Mouse (Mus musculus) liver (tissue): ENCODE data around the gene Abcb1b.
A peak's percentile ranks its signal among the peaks of the same experiment; 100 is the strongest.
"Not testable (repeated sequence)": the region's sequence is repeated elsewhere in the genome, so short reads cannot be mapped to it uniquely, and the experiment has no call there.

ENCODE experiments used
- DNase-seq: peaks from one replicate; pipeline ENCODE4 v3.0.0-alpha.2; 2020; ENCODE audit warnings: mixed read lengths

Gene Abcb1b

DNA sequence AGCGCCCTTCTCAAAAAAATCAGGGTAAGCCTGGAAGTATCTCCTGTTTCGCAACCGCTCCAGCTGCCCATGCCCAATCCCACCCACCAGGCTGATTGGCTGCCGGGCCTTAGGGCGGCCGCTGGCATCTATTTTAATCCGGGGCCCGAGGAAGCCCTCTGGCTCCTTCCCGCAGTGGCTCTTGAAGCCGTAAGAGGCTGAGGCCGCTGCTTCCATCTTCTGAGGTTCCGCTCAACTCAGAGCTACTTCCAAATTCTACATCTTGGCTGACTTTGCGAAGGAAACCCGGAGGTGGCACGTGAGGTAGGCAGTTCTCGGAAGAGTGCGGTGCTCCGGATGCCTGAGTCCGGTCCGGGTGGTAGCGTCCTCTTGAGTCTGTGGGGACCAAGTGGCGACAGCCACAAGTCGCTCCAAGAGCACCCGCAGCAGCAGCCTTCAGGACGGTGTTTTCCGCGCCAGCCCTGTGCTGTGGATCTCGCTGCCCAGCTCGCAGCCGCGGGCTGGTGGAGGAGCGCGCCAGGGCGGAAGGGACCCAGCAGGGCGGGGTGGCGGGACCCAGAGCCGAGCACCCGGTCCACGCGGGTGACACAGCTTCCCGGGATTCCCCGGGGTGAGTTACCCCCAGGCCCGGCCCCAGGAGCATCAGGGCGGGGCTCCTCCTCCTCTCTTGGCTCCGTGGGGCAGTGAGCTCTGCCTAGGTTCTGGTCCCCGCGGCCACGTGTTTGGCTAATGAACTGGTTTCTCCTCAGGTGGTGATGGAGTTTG lies at the start of gene Abcb1b:
Abcb1b (plus strand) TSS at position 161 of the 765 bp plus-strand sequence.
- peak; percentile 35 for DNase-seq

DNA sequence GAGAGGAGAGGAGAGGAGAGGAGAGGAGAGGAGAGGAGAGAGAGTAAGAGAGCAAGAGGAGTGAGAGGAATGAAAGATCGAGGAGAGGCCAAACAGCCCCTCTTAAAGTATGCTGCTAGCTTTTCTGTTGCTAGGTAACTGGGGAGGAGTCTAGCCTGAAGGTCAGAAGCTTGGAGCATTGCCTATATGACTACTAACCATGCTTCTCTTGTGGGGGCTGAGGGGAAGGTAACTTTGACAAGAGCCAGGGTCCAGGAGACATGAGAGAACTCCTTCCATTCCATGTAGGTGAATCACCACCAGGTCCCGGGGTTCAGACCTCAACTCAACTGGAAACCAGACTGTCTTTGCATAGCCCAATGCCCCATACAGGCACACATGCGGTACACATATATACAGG lies 25.1 kb upstream of the Abcb1b start:
- DNase-seq, result no peak

DNA sequence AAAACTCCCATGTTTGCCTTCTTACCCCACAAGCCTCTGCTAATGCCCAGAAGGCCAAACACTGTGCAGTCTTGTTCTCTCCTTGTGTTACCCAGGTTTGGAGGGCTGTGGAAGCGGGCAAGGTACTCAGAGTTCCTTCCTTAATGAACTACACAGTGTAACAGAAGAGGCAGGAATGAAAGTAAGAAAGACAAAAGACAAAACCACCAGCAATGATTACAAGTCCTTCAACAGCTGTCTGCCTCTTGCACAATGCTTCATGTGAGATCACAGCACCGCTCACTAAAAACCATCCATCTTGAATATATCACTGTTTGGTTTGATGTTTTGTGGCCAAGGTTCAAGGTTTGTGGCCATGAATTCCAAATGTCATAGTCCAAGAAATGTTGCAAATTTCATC lies 19.6 kb upstream of the Abcb1b start:
- DNase-seq, result no peak

- no peak for DNase-seq
These were observed 19.2 kb upstream of the Abcb1b start for GRCm38 (mm10) chr5:8778751-8779150.

DNA sequence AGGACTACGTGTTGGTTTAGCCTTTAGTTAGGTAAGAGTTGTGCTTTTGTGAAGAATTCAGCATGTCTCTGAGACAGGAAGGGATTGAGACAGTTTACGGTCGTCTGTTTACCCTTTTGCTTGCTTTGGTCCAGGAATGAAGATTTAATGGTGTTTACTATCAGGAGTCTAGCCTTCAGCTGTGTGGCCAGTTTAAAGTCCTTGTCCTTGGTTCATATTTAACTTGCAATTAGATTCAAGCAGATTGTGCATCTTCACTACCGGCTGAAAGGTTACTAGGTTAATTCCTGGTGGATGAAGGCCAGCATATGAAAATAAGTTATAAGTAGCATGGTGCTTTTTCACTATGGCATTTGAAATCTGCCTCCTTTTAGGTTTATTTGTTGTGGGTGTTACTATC lies 5.7 kb upstream of the Abcb1b start:
- no peak for DNase-seq

DNA sequence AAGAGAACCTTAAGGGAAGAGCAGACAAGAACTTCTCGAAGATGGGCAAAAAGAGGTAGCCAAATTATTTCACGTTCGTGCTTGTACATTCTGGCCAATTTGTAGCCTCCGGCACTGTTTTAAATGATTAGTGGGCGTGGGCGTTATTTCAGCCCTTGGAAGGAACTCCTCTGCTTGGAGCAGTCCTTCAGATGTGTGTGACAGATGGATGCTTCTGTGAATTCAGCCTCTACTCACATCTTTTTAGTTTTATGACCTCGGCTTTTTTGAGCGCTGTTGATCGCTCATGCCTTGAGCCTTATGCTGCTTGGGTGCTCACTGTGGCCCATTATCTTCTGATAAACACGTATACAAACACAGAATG lies 787 bp downstream of the Abcb1b start:
- no peak for DNase-seq

GRCm38 (mm10) chr5:8805742-8806141 lies 7.8 kb downstream of the Abcb1b start:
- DNase-seq, result no peak

- DNase-seq, result no peak
These were observed 9.4 kb downstream of the Abcb1b start for GRCm38 (mm10) chr5:8807137-8808004.

DNA sequence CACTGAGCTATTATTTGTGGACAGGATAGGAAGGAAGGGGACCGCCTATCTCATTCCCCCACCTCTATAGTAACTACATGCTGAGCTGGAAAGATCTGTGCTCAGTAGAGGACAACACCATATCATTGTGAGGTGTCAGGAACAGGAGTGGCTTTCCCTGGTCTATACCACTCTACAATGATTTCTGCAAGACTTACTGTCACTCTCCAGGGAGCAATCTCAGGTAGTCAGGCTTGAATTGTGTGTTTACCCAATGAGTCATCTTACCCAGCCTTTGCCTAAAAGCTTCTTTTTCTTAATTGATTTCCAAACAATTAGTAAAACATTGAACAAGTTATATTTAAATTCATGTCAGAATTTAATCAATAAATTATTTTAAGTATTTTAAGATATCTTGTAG lies 15.9 kb downstream of the Abcb1b start:
- no peak for DNase-seq

DNA sequence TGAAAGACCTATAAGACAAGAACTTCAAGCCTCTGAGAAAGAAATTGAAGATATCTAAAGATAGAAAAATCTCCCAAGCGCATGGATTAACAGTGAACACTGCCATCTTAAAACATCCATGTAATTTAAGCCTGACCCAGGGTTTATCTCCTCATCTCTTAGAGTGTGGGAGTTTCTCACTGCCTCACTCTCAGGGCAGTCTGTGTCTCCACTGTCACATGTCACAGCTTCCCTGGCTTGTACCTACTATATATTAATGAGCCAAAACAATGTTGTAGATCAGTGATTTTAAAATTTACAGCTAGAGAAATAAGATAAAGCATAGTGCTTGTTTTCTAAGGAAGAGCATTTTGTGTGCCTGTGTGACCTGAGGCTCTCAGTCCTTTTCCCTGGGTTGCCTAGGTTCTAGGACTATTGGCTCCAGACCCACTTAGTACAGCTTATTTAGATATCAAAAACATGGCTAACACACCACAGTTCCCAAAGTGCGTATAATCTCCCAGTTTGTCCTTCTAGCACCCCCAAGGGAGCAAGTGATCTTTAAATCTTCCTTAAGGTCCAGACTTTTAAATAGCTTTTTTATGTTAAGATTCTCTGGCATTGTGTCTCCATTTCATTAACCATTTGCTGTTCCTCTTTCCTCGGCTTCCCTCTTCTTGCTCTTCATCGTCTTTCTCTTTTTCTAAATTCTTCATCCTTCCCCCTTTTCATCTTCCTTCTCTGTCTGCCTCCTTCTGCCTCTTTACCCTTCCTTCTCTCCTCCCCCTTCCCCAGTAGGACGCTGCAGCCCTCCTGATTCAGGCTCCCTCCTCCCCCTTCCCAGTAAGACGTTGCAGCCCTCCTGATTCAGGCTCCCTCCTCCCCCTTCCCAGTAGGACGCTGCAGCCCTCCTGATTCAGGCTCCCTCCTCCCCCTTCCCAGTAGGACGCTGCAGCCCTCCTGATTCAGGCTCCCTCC lies 22.0 kb downstream of the Abcb1b start:
- no peak for DNase-seq

- DNase-seq, result not testable (repeated sequence)
These were observed 22.7 kb downstream of the Abcb1b start for GRCm38 (mm10) chr5:8820592-8821104.

- DNase-seq, result no peak
These were observed 40.9 kb downstream of the Abcb1b start for GRCm38 (mm10) chr5:8838661-8839438.

DNA sequence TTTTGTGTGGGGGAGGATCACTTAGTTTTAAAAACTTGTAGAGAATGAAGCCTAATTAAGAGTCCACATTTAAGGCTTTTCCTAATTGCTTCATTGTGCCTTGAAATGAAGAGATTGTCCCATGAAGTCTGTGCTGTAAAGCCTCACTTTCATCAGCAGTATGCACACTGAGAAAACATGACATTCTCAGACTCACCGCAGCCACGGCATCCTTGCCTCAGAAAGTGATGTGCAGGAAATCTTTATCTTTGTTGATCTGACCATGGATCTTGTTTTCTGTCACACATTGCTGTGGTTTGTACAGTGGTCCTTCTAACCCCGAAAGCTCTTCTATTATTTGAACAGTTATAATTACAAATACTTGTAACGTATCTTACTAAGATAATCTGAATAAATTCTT lies 41.7 kb downstream of the Abcb1b start:
- DNase-seq, result no peak

DNA sequence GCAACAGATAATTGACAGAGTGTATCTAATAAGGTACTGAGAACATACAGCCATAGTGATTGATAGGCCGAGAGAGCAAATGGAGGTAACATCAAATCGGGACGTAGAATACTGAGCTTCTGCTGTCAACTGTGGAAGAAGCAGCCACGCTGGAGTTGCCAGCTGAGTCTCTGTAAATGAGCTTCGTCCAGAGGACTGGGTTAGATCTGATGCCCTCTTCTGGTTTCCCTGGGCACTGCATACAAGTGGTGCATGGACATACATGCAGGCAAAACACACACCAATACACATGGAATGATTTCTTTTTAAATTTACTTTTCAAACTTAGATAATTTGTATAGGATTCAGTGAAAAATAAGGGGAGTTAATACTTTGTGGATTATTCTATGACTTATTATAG lies 42.9 kb downstream of the Abcb1b start:
- DNase-seq, result peak; percentile 68

GRCm38 (mm10) chr5:8842815-8843214 lies 44.9 kb downstream of the Abcb1b start:
- DNase-seq, result no peak

DNA sequence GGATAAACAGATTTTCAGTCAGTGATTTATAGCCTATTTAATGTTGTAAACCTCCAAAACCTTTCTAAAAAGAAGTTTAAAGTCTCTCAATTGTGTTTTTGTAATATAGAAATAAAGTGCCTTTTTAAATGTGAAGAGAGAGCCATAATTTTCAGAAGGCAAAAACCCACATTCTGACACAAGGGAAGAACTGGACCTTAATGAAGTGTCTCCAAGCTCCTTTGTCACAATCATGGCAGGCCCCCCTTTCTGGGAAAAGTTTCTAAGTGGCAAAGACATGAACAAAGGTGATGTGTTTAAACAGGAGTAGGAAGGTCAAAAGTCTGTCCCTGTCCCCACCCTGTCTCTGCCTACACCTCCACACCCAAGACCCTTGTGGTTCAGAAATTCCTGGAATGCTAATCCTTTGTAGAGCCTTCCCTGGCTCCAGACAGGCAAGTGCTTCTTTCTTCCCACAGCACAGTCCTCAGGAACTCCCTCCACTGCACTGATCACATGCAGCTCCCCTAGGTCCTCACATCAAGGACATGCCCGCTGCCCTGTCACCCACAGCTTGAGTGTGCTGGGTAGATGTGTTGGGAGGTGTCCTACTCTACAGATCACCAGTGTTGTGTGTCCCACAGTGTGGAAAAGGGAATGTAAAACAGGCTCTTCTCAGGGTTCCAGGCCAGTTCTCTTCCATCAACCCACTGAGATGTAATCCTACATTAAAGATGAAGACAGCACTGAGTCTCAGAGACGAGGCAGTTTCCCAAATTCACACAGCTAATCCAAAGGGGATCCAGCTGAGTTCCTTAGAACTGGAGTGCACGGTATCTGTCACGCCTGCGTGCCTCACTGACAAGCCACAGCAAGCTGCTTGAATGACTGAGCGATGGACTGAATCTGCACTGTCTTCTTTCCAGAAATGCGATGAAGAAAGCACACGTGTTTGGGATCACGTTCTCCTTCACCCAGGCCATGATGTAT lies 50.9 kb downstream of the Abcb1b start:
- DNase-seq, result not testable (repeated sequence)

DNA sequence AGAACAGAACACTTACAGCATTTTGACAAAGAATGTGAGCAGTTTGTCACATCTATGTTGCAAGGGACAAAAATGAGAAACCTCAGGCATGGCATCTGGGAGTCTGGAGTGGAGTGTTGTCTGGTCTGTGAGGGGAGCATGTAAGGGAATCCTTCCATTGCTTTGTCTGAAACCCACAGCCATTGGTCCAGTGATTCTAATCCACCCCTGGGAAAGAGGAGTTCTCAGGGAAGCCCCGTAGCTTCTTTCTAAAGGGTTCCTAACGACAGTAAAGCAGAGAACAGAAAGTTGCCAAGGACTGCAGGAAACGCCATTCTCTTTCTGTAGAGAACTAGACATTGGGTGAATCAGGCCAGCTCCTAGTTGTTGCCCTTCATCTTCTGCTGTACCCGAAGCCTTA lies 52.9 kb downstream of the Abcb1b start:
- no peak for DNase-seq

GRCm38 (mm10) chr5:8857201-8857600 lies 59.3 kb downstream of the Abcb1b start:
- no peak for DNase-seq

DNA sequence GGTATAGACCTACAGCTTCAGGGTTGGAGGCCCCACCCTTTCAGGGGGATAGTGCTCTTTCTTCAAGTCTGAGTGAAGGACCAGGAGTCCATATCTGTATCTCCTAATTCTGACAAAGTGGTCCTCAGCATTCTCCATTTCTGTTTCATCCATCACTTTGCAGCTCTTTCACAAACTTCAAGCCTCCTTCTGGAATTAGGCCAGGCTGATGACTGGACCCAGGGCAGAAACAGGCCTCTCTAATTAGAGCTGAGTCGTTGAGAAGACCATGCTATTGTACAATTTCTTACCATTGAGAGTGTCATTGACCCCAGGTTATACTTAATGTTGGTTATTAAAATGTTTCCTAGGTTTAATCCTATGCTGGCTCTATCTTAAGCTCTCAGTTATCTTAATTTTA lies 63.9 kb downstream of the Abcb1b start:
- no peak for DNase-seq

- no peak for DNase-seq
These were observed 65.8 kb downstream of the Abcb1b start for GRCm38 (mm10) chr5:8863580-8864337.
